Mouse (Mus musculus): Measurements from ENCODE around the gene Vmn1r124. TPM values are rescaled to one million over a fixed set of nuclear protein-coding genes. Genes with fewer than 3 reads are reported as not detected.

Vmn1r124 gene
- not detected in 2 replicates for polyA plus RNA-seq (2012; rRNA removed; ENCODE audit: low replicate concordance)

DNA sequence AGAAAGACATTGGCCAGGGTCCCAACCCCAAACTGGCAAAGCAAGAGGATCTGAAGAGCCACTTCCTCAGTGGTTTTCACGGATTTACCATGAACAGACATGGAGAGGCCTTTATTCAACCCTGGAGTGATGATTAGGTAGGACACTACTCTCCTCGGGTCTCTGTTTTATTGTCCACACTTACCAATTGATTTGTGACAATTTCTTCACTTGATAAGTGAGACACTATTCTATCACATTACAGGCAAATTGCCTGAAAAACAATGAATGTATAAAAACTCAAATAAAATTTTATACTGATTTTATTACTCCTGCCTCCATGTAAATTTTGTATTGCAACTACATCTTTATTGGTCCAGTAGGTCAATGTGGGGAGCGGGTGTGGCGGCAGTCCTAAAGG, at the start of gene Vmn1r124:
TSS of gene Vmn1r124 (minus strand) at position 101 of the 400 bp plus-strand sequence.

DNA sequence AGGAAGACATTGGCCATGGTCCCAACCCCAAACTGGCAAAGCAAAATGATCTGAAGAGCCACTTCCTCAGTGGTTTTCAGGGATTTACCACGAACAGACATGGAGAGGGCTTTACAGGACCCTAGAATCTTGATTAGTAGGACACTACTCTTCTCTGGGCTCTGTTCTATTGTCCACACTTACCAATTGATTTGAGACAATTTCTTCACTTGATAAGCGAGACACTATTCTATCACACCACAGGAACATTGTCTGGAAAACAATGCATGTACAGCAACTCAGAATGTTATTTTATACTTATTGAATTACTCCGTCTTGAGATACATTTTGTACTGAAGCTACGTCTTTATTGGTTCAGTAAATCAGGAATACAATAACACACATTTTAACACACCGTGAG, 41.0 kb upstream of the Vmn1r124 start, which contains the start of gene Vmn1r126:
TSS of gene Vmn1r126 (minus strand) at position 101 of the 400 bp plus-strand sequence.

DNA sequence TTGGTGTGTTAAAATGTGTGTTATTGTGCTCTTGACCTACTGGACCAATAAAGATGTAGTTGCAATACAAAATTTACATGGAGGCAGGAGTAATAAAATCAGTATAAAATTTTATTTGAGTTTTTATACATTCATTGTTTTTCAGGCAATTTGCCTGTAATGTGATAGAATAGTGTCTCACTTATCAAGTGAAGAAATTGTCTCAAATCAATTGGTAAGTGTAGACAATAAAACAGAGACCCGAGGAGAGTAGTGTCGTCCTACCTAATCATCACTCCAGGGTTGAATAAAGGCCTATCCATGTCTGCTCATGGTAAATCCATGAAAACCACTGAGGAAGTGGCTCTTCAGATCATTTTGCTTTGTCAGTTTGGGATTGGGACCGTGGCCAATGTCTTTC, 11.5 kb upstream of the Vmn1r124 start, which contains the start of gene Vmn1r125:
TSS of gene Vmn1r125 (plus strand) at position 301 of the 400 bp plus-strand sequence.

Other genes with a start within 250 kb of the Vmn1r124 start
- not detected in 2 replicates for gene Vmn1r119, start 248.2 kb downstream of the Vmn1r124 start, polyA plus RNA-seq (2012; rRNA removed; ENCODE audit: low replicate concordance)
- not detected in 2 replicates for gene Vmn1r120, start 206.8 kb downstream of the Vmn1r124 start, polyA plus RNA-seq (2012; rRNA removed; ENCODE audit: low replicate concordance)
- gene Vmn1r121, start 162.1 kb downstream of the Vmn1r124 start, polyA plus RNA-seq (2012; rRNA removed; ENCODE audit: low replicate concordance) = not detected in 2 replicates
- gene Vmn1r122, start 126.5 kb downstream of the Vmn1r124 start, polyA plus RNA-seq (2012; rRNA removed; ENCODE audit: low replicate concordance) = not detected in 2 replicates
- not detected in 2 replicates for gene Vmn1r123, start 98.4 kb downstream of the Vmn1r124 start, polyA plus RNA-seq (2012; rRNA removed; ENCODE audit: low replicate concordance)
- not detected in 2 replicates for gene Gm5157, start 70.2 kb downstream of the Vmn1r124 start, polyA plus RNA-seq (2012; rRNA removed; ENCODE audit: low replicate concordance)
- gene Vmn1r125, start 11.6 kb upstream of the Vmn1r124 start, polyA plus RNA-seq (2012; rRNA removed; ENCODE audit: low replicate concordance) = not detected in 2 replicates
- gene Vmn1r126, start 40.9 kb upstream of the Vmn1r124 start, polyA plus RNA-seq (2012; rRNA removed; ENCODE audit: low replicate concordance) = not detected in 2 replicates
- not detected in 2 replicates for gene Vmn1r127, start 59.2 kb upstream of the Vmn1r124 start, polyA plus RNA-seq (2012; rRNA removed; ENCODE audit: low replicate concordance)
- not detected in 2 replicates for gene Vmn1r128, start 88.8 kb upstream of the Vmn1r124 start, polyA plus RNA-seq (2012; rRNA removed; ENCODE audit: low replicate concordance)
- gene Vmn1r129, start 100.7 kb upstream of the Vmn1r124 start, polyA plus RNA-seq (2012; rRNA removed; ENCODE audit: low replicate concordance) = not detected in 2 replicates
- gene Gm6882, start 172.1 kb upstream of the Vmn1r124 start, polyA plus RNA-seq (2012; rRNA removed; ENCODE audit: low replicate concordance) = not detected in 2 replicates

Data from duodenum, adult 2 months (tissue).